Mouse (Mus musculus) forebrain, embryonic 15.5 days (tissue): Measurements from ENCODE around the gene Slc16a4. TPM values are rescaled to one million over a fixed set of nuclear protein-coding genes. Genes with fewer than 3 reads are reported as not detected.

ENCODE experiments used
- ATAC-seq: fragments of 200-750 bp; cut with Nextera tagmentation; replicated peaks from 2 replicates; pipeline ENCODE4 v1.8.0; 2017; ENCODE audit warnings: mild to moderate bottlenecking, moderate TSS enrichment, moderate library complexity
- H3K27ac ChIP-seq: fragments of 300-500 bp; sonication (generic); replicated peaks from 2 replicates; pipeline ENCODE4 v1.5.1; 2015; ENCODE audit warnings: mild to moderate bottlenecking, inconsistent platforms
- H3K27me3 ChIP-seq: fragments of 300-500 bp; sonication (generic); 2 replicates; pipeline ENCODE4 v1.6.1; 2015; ENCODE audit warnings: inconsistent platforms
- H3K36me3 ChIP-seq: fragments of 300-500 bp; sonication (generic); 2 replicates; pipeline ENCODE4 v1.6.1; 2015; ENCODE audit warnings: mild to moderate bottlenecking, inconsistent platforms
- H3K4me1 ChIP-seq: fragments of 300-500 bp; sonication (generic); 2 replicates; pipeline ENCODE4 v1.6.1; 2015; ENCODE audit warnings: inconsistent platforms
- H3K4me2 ChIP-seq: fragments of 300-500 bp; sonication (generic); replicated peaks from 2 replicates; pipeline ENCODE4 v1.6.1; 2015; ENCODE audit warnings: mild to moderate bottlenecking, inconsistent platforms
- H3K4me3 ChIP-seq: fragments of 300-500 bp; sonication (generic); 2 replicates; pipeline ENCODE4 v1.5.1; 2015; ENCODE audit warnings: mild to moderate bottlenecking, inconsistent platforms
- H3K9ac ChIP-seq: fragments of 300-500 bp; sonication (generic); replicated peaks from 2 replicates; pipeline ENCODE4 v1.6.1; 2015; ENCODE audit warnings: mild to moderate bottlenecking, inconsistent platforms
- H3K9me3 ChIP-seq: fragments of 300-500 bp; sonication (generic); 2 replicates; pipeline ENCODE4 v1.6.1; 2016; ENCODE audit warnings: inconsistent platforms
- WGBS: fragments of 180-500 bp; shearing (Covaris S2); methylation state at CpG from one replicate; pipeline ENCODE4 v1.1.7; 2015; ENCODE audit warnings: mixed read lengths; 5-methylcytosine and 5-hydroxymethylcytosine counted together
- polyA plus RNA-seq: library from polyadenylated mRNA; unstranded; fragments of >200 nt; fragmentation: Nextera tagmentation; extraction: Ambion mirVana; gene quantifications from 2 replicates; pipeline ENCODE4 v1.2.1, GENCODE M21; 2015

Slc16a4 gene
- polyA plus RNA-seq, 1 experiment from 2014 or later: 3.1 TPM

- H3K4me3 ChIP-seq: no peak overlapping the region
- no peak overlapping the region for H3K9ac ChIP-seq
- no peak overlapping the region for H3K4me2 ChIP-seq
- no peaks in the 10 kb centered on the region for H3K36me3 ChIP-seq
- no peak for ATAC-seq
- H3K9me3 ChIP-seq: no peaks in the 10 kb centered on the region
- H3K27ac ChIP-seq: no peak overlapping the region
- 94% methylated on average over 2 of the region's 2 CpGs for WGBS
- no peaks in the 10 kb centered on the region for H3K27me3 ChIP-seq
- peaks cover 51% of the 10 kb centered on the region for H3K4me1 ChIP-seq
Measured at GRCm38 (mm10) chr3:107321141-107321540, 30.1 kb downstream of the Slc16a4 start.

- no peak overlapping the region for H3K9ac ChIP-seq
- H3K4me1 ChIP-seq: peaks cover 53% of the 10 kb centered on the region
- H3K36me3 ChIP-seq: no peaks in the 10 kb centered on the region
- no peak overlapping the region for H3K27ac ChIP-seq
- H3K4me3 ChIP-seq: no peak overlapping the region
- no peaks in the 10 kb centered on the region for H3K9me3 ChIP-seq
- H3K27me3 ChIP-seq: no peaks in the 10 kb centered on the region
- no peak for ATAC-seq
- no peak overlapping the region for H3K4me2 ChIP-seq
Measured at GRCm38 (mm10) chr3:107321776-107322175, 30.7 kb downstream of the Slc16a4 start.

- Histone ChIP-seq H3K27ac (no peak overlapping the region), H3K9ac (no peak overlapping the region), H3K4me3 (no peak overlapping the region), H3K4me2 (no peak overlapping the region), H3K27me3 (no peaks in the 10 kb centered on the region), H3K4me1 (peaks cover 82% of the 10 kb centered on the region), H3K36me3 (peaks cover 14% of the 10 kb centered on the region), H3K9me3 (no peaks in the 10 kb centered on the region)
- 96% methylated on average over 1 of the region's 1 CpGs for WGBS
- no peak for ATAC-seq
Measured at GRCm38 (mm10) chr3:107326442-107326841, 35.4 kb downstream of the Slc16a4 start.

GRCm38 (mm10) chr3:107330503-107331424, 39.7 kb downstream of the Slc16a4 start:
- Histone ChIP-seq H3K4me2 (peak overlapping the region; percentile 93), H3K4me1 (peaks cover 58% of the 10 kb centered on the region), H3K27ac (no peak overlapping the region), H3K9me3 (no peaks in the 10 kb centered on the region), H3K9ac (no peak overlapping the region), H3K4me3 (peak overlapping the region; percentile 81), H3K27me3 (no peaks in the 10 kb centered on the region), H3K36me3 (peaks cover 14% of the 10 kb centered on the region)
- 79% methylated on average over 28 of the region's 28 CpGs for WGBS
- ATAC-seq: no peak

- H3K27ac ChIP-seq: peak overlapping the region; percentile 87; the same call in 1 of the 2 replicates
- ATAC-seq: no peak
Measured at GRCm38 (mm10) chr3:107331746-107332126, 40.7 kb downstream of the Slc16a4 start.

GRCm38 (mm10) chr3:107332127-107332959, 41.3 kb downstream of the Slc16a4 start:
- Histone ChIP-seq H3K27ac (peak overlapping the region; percentile 87), H3K4me2 (peak overlapping the region; percentile 93), H3K4me1 (peaks cover 48% of the 10 kb centered on the region), H3K36me3 (peaks cover 14% of the 10 kb centered on the region), H3K4me3 (peak overlapping the region; percentile 81), H3K27me3 (no peaks in the 10 kb centered on the region), H3K9ac (peak overlapping the region; percentile 77), H3K9me3 (no peaks in the 10 kb centered on the region)
- peak; percentile 6 for ATAC-seq
- under 1% methylated on average over 75 of the region's 75 CpGs for WGBS

More at GRCm38 (mm10) chr3:107331746-107332126, 40.7 kb downstream of the Slc16a4 start:
- 21% methylated on average over 17 of the region's 17 CpGs for WGBS
- Histone ChIP-seq H3K4me3 (peak overlapping the region; percentile 81), H3K36me3 (peaks cover 14% of the 10 kb centered on the region), H3K9ac (peak overlapping the region; percentile 77), H3K4me1 (peaks cover 52% of the 10 kb centered on the region), H3K9me3 (no peaks in the 10 kb centered on the region), H3K4me2 (peak overlapping the region; percentile 93), H3K27me3 (no peaks in the 10 kb centered on the region)

GRCm38 (mm10) chr3:107332960-107333380, 41.9 kb downstream of the Slc16a4 start:
- Histone ChIP-seq H3K27me3 (no peaks in the 10 kb centered on the region), H3K27ac (peak overlapping the region; percentile 95), H3K9ac (peak overlapping the region; percentile 77), H3K4me2 (peak overlapping the region; percentile 93), H3K9me3 (no peaks in the 10 kb centered on the region), H3K36me3 (peaks cover 14% of the 10 kb centered on the region), H3K4me3 (peak overlapping the region; percentile 81), H3K4me1 (peaks cover 45% of the 10 kb centered on the region)
- peak; percentile 98 for ATAC-seq
- WGBS: under 1% methylated on average over 37 of the region's 37 CpGs

- Histone ChIP-seq H3K9ac (peak within 1 kb of the TSS; percentile 90), H3K4me2 (peak within 1 kb of the TSS; percentile 93), H3K4me3 (peak within 1 kb of the TSS; percentile 81), H3K36me3 (peaks cover 14% of the 10 kb centered on the region), H3K4me1 (peaks cover 41% of the 10 kb centered on the region), H3K27me3 (no peaks in the 10 kb centered on the region), H3K9me3 (no peaks in the 10 kb centered on the region), H3K27ac (peak within 1 kb of the TSS; percentile 95)
- ATAC-seq: peak; percentile 96
- under 1% methylated on average over 62 of the region's 62 CpGs for WGBS
Measured at GRCm38 (mm10) chr3:107333381-107334201, 42.6 kb downstream of the Slc16a4 start, which contains the start of gene Rbm15. Rbm15 (minus strand) TSS chr3:107333673.

GRCm38 (mm10) chr3:107334202-107334934, 43.3 kb downstream of the Slc16a4 start:
- no peaks in the 10 kb centered on the region for H3K27me3 ChIP-seq
- no peaks in the 10 kb centered on the region for H3K9me3 ChIP-seq

GRCm38 (mm10) chr3:107343971-107344370, 52.9 kb downstream of the Slc16a4 start:
- Histone ChIP-seq H3K36me3 (no peaks in the 10 kb centered on the region), H3K9ac (no peak overlapping the region), H3K4me3 (no peak overlapping the region), H3K4me2 (no peak overlapping the region), H3K9me3 (no peaks in the 10 kb centered on the region), H3K27ac (no peak overlapping the region), H3K27me3 (no peaks in the 10 kb centered on the region; the same call in 1 of the 2 replicates), H3K4me1 (no peaks in the 10 kb centered on the region)
- ATAC-seq: no peak
- 35% methylated on average over 3 of the region's 3 CpGs for WGBS

More at GRCm38 (mm10) chr3:107334202-107334934, 43.3 kb downstream of the Slc16a4 start:
- Histone ChIP-seq H3K36me3 (peaks cover 14% of the 10 kb centered on the region), H3K27ac (peak overlapping the region; percentile 95), H3K4me1 (peaks cover 35% of the 10 kb centered on the region), H3K4me2 (peak overlapping the region; percentile 88), H3K9ac (peak overlapping the region; percentile 90), H3K4me3 (peak overlapping the region; percentile 81)
- ATAC-seq: no peak
- WGBS: 9% methylated on average over 12 of the region's 12 CpGs
